In genomic region chr5:108676772-108677498, GRCm38 (mm10) we compare ENCODE assay signal across 7 mouse cellular contexts. TPM values are rescaled to one million over a fixed set of nuclear protein-coding genes. Genes with fewer than 3 reads are reported as not detected.
DNase-seq lines count a peak whose midpoint lies in the region; ATAC-seq and TF ChIP-seq lines count a peak whose summit lies in the region.

No protein-coding gene starts in this region.

- H3K27me3 ChIP-seq in lung, postnatal 0 days (replicated peaks; ENCODE audit: insufficient read depth, low read length) = no peaks in the 10 kb centered on the region
- H3K27me3 ChIP-seq in forebrain, embryonic 13.5 days = no peaks in the 10 kb centered on the region
- no peaks in the 10 kb centered on the region for H3K27me3 ChIP-seq in liver, adult 2 months (ENCODE audit: control insufficient read depth, insufficient read depth, low read length)
- H3K27me3 ChIP-seq in stomach, postnatal 0 days (ENCODE audit: control insufficient read depth, insufficient read depth, low read length) = no peaks in the 10 kb centered on the region

- TF ChIP-seq EP300 in lung, postnatal 0 days (IDR thresholded peaks at IDR 0.05) = no peak
- no peak for TF ChIP-seq EP300 in stomach, postnatal 0 days (optimal IDR thresholded peaks at IDR 0.05)

- peaks cover 9% of the 10 kb centered on the region; the same call in 1 of the 2 replicates for H3K4me1 ChIP-seq in lung, postnatal 0 days (ENCODE audit: insufficient read depth, low read depth, low read length)
- peaks cover 5% of the 10 kb centered on the region for H3K4me1 ChIP-seq in lung, adult 2 months (ENCODE audit: control insufficient read depth, insufficient read depth, low read length)
- peaks cover 15% of the 10 kb centered on the region for H3K4me1 ChIP-seq in forebrain, embryonic 13.5 days
- peaks cover 22% of the 10 kb centered on the region for H3K4me1 ChIP-seq in liver, adult 2 months (ENCODE audit: control insufficient read depth, insufficient read depth, low read length)
- H3K4me1 ChIP-seq in stomach, postnatal 0 days (replicated peaks; ENCODE audit: control insufficient read depth, insufficient read depth) = peaks cover 8% of the 10 kb centered on the region; the same call in 1 of the 2 replicates

- WGBS in lung, postnatal 0 days = 14% methylated on average over 5 of the region's 5 CpGs
- 36% methylated on average over 5 of the region's 5 CpGs for WGBS in lung, adult 2 months
- WGBS in forebrain, embryonic 13.5 days = 13% methylated on average over 5 of the region's 5 CpGs
- WGBS in liver, adult 2 months = 60% methylated on average over 5 of the region's 5 CpGs
- WGBS in stomach, postnatal 0 days = 15% methylated on average over 5 of the region's 5 CpGs

- peak overlapping the region; percentile 51 for H3K4me2 ChIP-seq in lung, postnatal 0 days (replicated peaks; ENCODE audit: low read depth, low read length)
- peak overlapping the region; percentile 60 for H3K4me2 ChIP-seq in forebrain, embryonic 13.5 days
- peak overlapping the region; percentile 63 for H3K4me2 ChIP-seq in stomach, postnatal 0 days (replicated peaks; ENCODE audit: low read depth)

- peaks cover 6% of the 10 kb centered on the region for H3K36me3 ChIP-seq in lung, postnatal 0 days (ENCODE audit: insufficient read depth, low read length)
- H3K36me3 ChIP-seq in forebrain, embryonic 13.5 days (ENCODE audit: poor library complexity, severe bottlenecking) = peaks cover 15% of the 10 kb centered on the region
- H3K36me3 ChIP-seq in liver, adult 2 months (ENCODE audit: control insufficient read depth, insufficient read depth, low read length) = no peaks in the 10 kb centered on the region; the same call in 1 of the 2 replicates
- H3K36me3 ChIP-seq in stomach, postnatal 0 days (ENCODE audit: control insufficient read depth, insufficient read depth, low read length) = peaks cover 2% of the 10 kb centered on the region; the same call in 1 of the 2 replicates

- no peak for TF ChIP-seq POLR2A in lung, adult 2 months (IDR thresholded peaks at IDR 0.05; ENCODE audit: borderline replicate concordance, extremely low read depth, low read depth, low read length)
- TF ChIP-seq POLR2A in liver, adult 2 months (IDR thresholded peaks at IDR 0.05; ENCODE audit: extremely low read depth, insufficient read depth, low read length) = no peak

- ATAC-seq in lung, postnatal 0 days = peak; percentile 14; the same call in 1 of the 2 replicates
- ATAC-seq in forebrain, embryonic 13.5 days = peak; percentile 62
- peak; percentile 44 for ATAC-seq in stomach, postnatal 0 days (ENCODE audit: low FRiP score, low TSS enrichment)

- H3K27ac ChIP-seq in lung, postnatal 0 days (ENCODE audit: low read length) = no peak overlapping the region
- peak overlapping the region; percentile 91 for H3K27ac ChIP-seq in forebrain, embryonic 13.5 days
- H3K27ac ChIP-seq in liver, adult 2 months (replicated peaks; ENCODE audit: insufficient read depth, low read depth, low read length) = 0 out of 2 replicates have a peak overlapping the region, but pooled peaks have one; percentile 99
- H3K27ac ChIP-seq in stomach, postnatal 0 days (replicated peaks) = peak overlapping the region; percentile 67

- TF ChIP-seq CTCF in lung, postnatal 0 days (IDR thresholded peaks at IDR 0.05) = no peak
- no peak for TF ChIP-seq CTCF in lung, adult 2 months (IDR thresholded peaks at IDR 0.05; ENCODE audit: insufficient read depth, low read length)
- TF ChIP-seq CTCF in liver, adult 2 months (IDR thresholded peaks at IDR 0.05; ENCODE audit: low read depth, low read length) = no peak
- TF ChIP-seq CTCF in stomach, postnatal 0 days (IDR thresholded peaks at IDR 0.05; ENCODE audit: low read depth) = peak; percentile 45

- 0 out of 2 replicates have a peak overlapping the region, but pooled peaks have one; percentile 17 for H3K4me3 ChIP-seq in lung, postnatal 0 days (ENCODE audit: low read depth, low read length)
- no peak overlapping the region for H3K4me3 ChIP-seq in lung, adult 2 months (replicated peaks; ENCODE audit: extremely low read depth, low read depth, low read length)
- peak overlapping the region; percentile 35 for H3K4me3 ChIP-seq in forebrain, embryonic 13.5 days
- no peak overlapping the region for H3K4me3 ChIP-seq in liver, adult 2 months (ENCODE audit: insufficient read depth, low read depth, low read length)
- peak overlapping the region; percentile 34 for H3K4me3 ChIP-seq in stomach, postnatal 0 days (ENCODE audit: low read depth, low read length)

- H3K9ac ChIP-seq in lung, postnatal 0 days (replicated peaks; ENCODE audit: low read depth) = no peak overlapping the region
- H3K9ac ChIP-seq in forebrain, embryonic 13.5 days = peak overlapping the region; percentile 57
- H3K9ac ChIP-seq in liver, adult 2 months (ENCODE audit: low read depth, low read length) = no peak overlapping the region
- peak overlapping the region; percentile 53; the same call in 1 of the 2 replicates for H3K9ac ChIP-seq in stomach, postnatal 0 days (ENCODE audit: low read length)

- no peaks in the 10 kb centered on the region for H3K9me3 ChIP-seq in lung, postnatal 0 days (ENCODE audit: low read length)
- no peaks in the 10 kb centered on the region for H3K9me3 ChIP-seq in forebrain, embryonic 13.5 days (replicated peaks)
- no peaks in the 10 kb centered on the region for H3K9me3 ChIP-seq in stomach, postnatal 0 days (ENCODE audit: control insufficient read depth, low read length)

- peaks cover 12% of the 10 kb centered on the region; the same call in 1 of the 2 replicates for H3K79me2 ChIP-seq in liver, adult 2 months (ENCODE audit: control insufficient read depth, insufficient read depth, low read length)

- peak; percentile 16 for DNase-seq in lung, postnatal 0 days (ENCODE audit: low spot score)
- DNase-seq in lung, adult 2 months = no peak
- DNase-seq in liver, adult 2 months (ENCODE audit: extremely low read depth, low read depth, low spot score) = no peak
- peak; percentile 35 for DNase-seq in stomach, postnatal 0 days (ENCODE audit: low spot score)
- no peak for DNase-seq in ovary, postnatal 14 days (ENCODE audit: low spot score)
- DNase-seq in spleen, postnatal 14 days (ENCODE audit: low spot score in 2 of 2) = no peak

RNA-seq across cellular contexts. Expression of gene Slc26a1, which starts 1.6 kb away (rescaled TPM):
- polyA plus RNA-seq in lung, postnatal 0 days (2015; fragmentation: Nextera tagmentation; extraction: Ambion mirVana) = 0.10 and 0.19 TPM in 2 replicates
- polyA plus RNA-seq in lung, adult 2 months (2012; rRNA removed) = 0.05 and 0.11 TPM in 2 replicates
- 1.5 and 1.6 TPM in 2 replicates for polyA plus RNA-seq in forebrain, embryonic 13.5 days (2015; fragmentation: Nextera tagmentation; extraction: Ambion mirVana)
- 121 and 190 TPM in 2 replicates for total RNA-seq in liver, adult 2 months (2014; rRNA removed)
- polyA plus RNA-seq in liver, adult 2 months (2012; rRNA removed) = 261 and 264 TPM in 2 replicates
- 0.17 and 0.22 TPM in 2 replicates for polyA plus RNA-seq in stomach, postnatal 0 days (2015; fragmentation: Nextera tagmentation; extraction: Ambion mirVana)

RNA-seq across cellular contexts. Expression of gene Dgkq, which starts 7.5 kb away (rescaled TPM):
- polyA plus RNA-seq in lung, postnatal 0 days (2015; fragmentation: Nextera tagmentation; extraction: Ambion mirVana) = 5.9 and 6.3 TPM in 2 replicates
- 24.5 and 27.5 TPM in 2 replicates for polyA plus RNA-seq in lung, adult 2 months (2012; rRNA removed)
- polyA plus RNA-seq in forebrain, embryonic 13.5 days (2015; fragmentation: Nextera tagmentation; extraction: Ambion mirVana) = 13.7 and 19.0 TPM in 2 replicates
- total RNA-seq in liver, adult 2 months (2014; rRNA removed) = 14.0 and 16.3 TPM in 2 replicates
- 19.5 and 28.2 TPM in 2 replicates for polyA plus RNA-seq in liver, adult 2 months (2012; rRNA removed)
- 4.6 and 4.9 TPM in 2 replicates for polyA plus RNA-seq in stomach, postnatal 0 days (2015; fragmentation: Nextera tagmentation; extraction: Ambion mirVana)

RNA-seq across cellular contexts. Expression of gene Fgfrl1, which starts 15.2 kb away (rescaled TPM):
- 15.8 and 17.4 TPM in 2 replicates for polyA plus RNA-seq in lung, postnatal 0 days (2015; fragmentation: Nextera tagmentation; extraction: Ambion mirVana)
- 48.5 and 48.7 TPM in 2 replicates for polyA plus RNA-seq in lung, adult 2 months (2012; rRNA removed)
- polyA plus RNA-seq in forebrain, embryonic 13.5 days (2015; fragmentation: Nextera tagmentation; extraction: Ambion mirVana) = 5.5 and 5.6 TPM in 2 replicates
- total RNA-seq in liver, adult 2 months (2014; rRNA removed) = 20.2 and 22.7 TPM in 2 replicates
- polyA plus RNA-seq in liver, adult 2 months (2012; rRNA removed) = 42.3 and 49.9 TPM in 2 replicates
- 21.2 and 22.2 TPM in 2 replicates for polyA plus RNA-seq in stomach, postnatal 0 days (2015; fragmentation: Nextera tagmentation; extraction: Ambion mirVana)

RNA-seq across cellular contexts. Expression of gene Idua, which starts 16.8 kb away (rescaled TPM):
- polyA plus RNA-seq in lung, postnatal 0 days (2015; fragmentation: Nextera tagmentation; extraction: Ambion mirVana) = 7.1 and 8.2 TPM in 2 replicates
- polyA plus RNA-seq in lung, adult 2 months (2012; rRNA removed) = 28.4 and 34.5 TPM in 2 replicates
- polyA plus RNA-seq in forebrain, embryonic 13.5 days (2015; fragmentation: Nextera tagmentation; extraction: Ambion mirVana) = 7.7 and 7.9 TPM in 2 replicates
- total RNA-seq in liver, adult 2 months (2014; rRNA removed) = 2.1 and 2.6 TPM in 2 replicates
- 4.3 and 7.3 TPM in 2 replicates for polyA plus RNA-seq in liver, adult 2 months (2012; rRNA removed)
- polyA plus RNA-seq in stomach, postnatal 0 days (2015; fragmentation: Nextera tagmentation; extraction: Ambion mirVana) = 5.3 and 5.9 TPM in 2 replicates

RNA-seq across cellular contexts. Expression of gene Tmem175, which starts 47.4 kb away (rescaled TPM):
- 24.8 and 26.3 TPM in 2 replicates for polyA plus RNA-seq in lung, postnatal 0 days (2015; fragmentation: Nextera tagmentation; extraction: Ambion mirVana)
- 32.0 and 50.5 TPM in 2 replicates for polyA plus RNA-seq in lung, adult 2 months (2012; rRNA removed)
- 19.9 and 20.0 TPM in 2 replicates for polyA plus RNA-seq in forebrain, embryonic 13.5 days (2015; fragmentation: Nextera tagmentation; extraction: Ambion mirVana)
- total RNA-seq in liver, adult 2 months (2014; rRNA removed) = 6.0 and 9.9 TPM in 2 replicates
- polyA plus RNA-seq in liver, adult 2 months (2012; rRNA removed) = 19.4 TPM in 2 replicates
- polyA plus RNA-seq in stomach, postnatal 0 days (2015; fragmentation: Nextera tagmentation; extraction: Ambion mirVana) = 15.6 and 17.0 TPM in 2 replicates

Comparison
In these comparisons a context has a peak if more than half of its experiments do, and no peak if none do; other contexts are left out.
1. DNase-seq: peak in lung, postnatal 0 days (single experiment) and stomach, postnatal 0 days (single experiment); none in lung, adult 2 months (single experiment), liver, adult 2 months (single experiment), ovary, postnatal 14 days (single experiment) and spleen, postnatal 14 days (0 of 2).
2. H3K4me3 ChIP-seq: peak in lung, postnatal 0 days (single experiment), forebrain, embryonic 13.5 days (single experiment) and stomach, postnatal 0 days (single experiment); none in lung, adult 2 months (single experiment) and liver, adult 2 months (single experiment).
3. H3K9ac ChIP-seq: peak in forebrain, embryonic 13.5 days (single experiment) and stomach, postnatal 0 days (single experiment); none in lung, postnatal 0 days (single experiment) and liver, adult 2 months (single experiment).
4. RNA of gene Slc26a1, which starts 1.6 kb away (polyA plus RNA-seq): 261 to 264 TPM in liver, adult 2 months; 1.5 to 1.6 TPM in forebrain, embryonic 13.5 days, 0.17 to 0.22 TPM in stomach, postnatal 0 days, 0.10 to 0.19 TPM in lung, postnatal 0 days and 0.05 to 0.11 TPM in lung, adult 2 months; every median in the first group is over 100 times any median in the second.
5. Peak in every context shown above with its lines, with median percentiles within 50 percentile points of each other: ATAC-seq and H3K4me2 ChIP-seq.